Mouse (Mus musculus): Measurements from ENCODE around the gene Pdcl. TPM values are rescaled to one million over a fixed set of nuclear protein-coding genes. Genes with fewer than 3 reads are reported as not detected.

Pdcl gene
- polyA plus RNA-seq, 1 experiment from 2014 or later, result 47.1 TPM

DNA sequence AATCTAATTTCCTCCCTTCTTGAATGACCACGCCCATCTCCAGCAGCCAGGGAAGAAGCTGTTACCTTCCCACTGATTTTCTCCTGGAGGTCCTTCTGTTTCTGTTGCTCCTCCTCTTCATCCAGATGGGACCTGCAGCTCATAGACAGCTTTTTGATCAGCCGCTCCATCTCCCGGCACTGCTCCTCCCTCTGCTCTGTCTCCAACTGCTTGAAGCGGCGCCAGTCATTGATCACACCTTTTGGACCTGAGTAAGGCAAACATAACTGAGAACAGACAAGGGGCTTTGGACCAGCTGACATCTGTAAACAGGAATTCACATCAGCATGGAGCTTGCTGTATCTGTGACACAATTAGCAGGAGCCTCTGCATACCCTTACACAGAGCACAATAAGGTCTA is 3.6 kb downstream of the Pdcl start:
- DNase-seq, result no peak
- Histone ChIP-seq H3K4me1 (ENCODE audit: insufficient read depth) (peaks cover 4% of the 10 kb centered on the region; the same call in 1 of the 2 replicates), H3K36me3 (ENCODE audit: insufficient read depth) (peaks cover 61% of the 10 kb centered on the region), H3K27me3 (ENCODE audit: insufficient read depth, low read length) (no peaks in the 10 kb centered on the region), H3K9me3 (ENCODE audit: low read depth, low read length) (no peaks in the 10 kb centered on the region), H3K4me2 (no peak overlapping the region), H3K27ac (ENCODE audit: low read depth) (no peak overlapping the region), H3K9ac (no peak overlapping the region), H3K4me3 (ENCODE audit: low read depth, low read length) (no peak overlapping the region)
- WGBS, result 94% methylated on average over 5 of the region's 5 CpGs
- no peak for ATAC-seq (ENCODE audit: insufficient read depth)
- TF ChIP-seq CTCF (IDR thresholded peaks at IDR 0.05; ENCODE audit: low read depth), result no peak

- no peaks in the 10 kb centered on the region for H3K27me3 ChIP-seq (ENCODE audit: insufficient read depth, low read length)
- no peak for TF ChIP-seq CTCF (IDR thresholded peaks at IDR 0.05; ENCODE audit: low read depth)
- WGBS, result 82% methylated on average over 7 of the region's 7 CpGs
- H3K9me3 ChIP-seq (ENCODE audit: low read depth, low read length), result no peaks in the 10 kb centered on the region
- H3K9ac ChIP-seq, result no peak overlapping the region
- no peak for DNase-seq
- no peak overlapping the region for H3K4me2 ChIP-seq
- no peaks in the 10 kb centered on the region for H3K4me1 ChIP-seq (ENCODE audit: insufficient read depth)
- no peak overlapping the region for H3K4me3 ChIP-seq (ENCODE audit: low read depth, low read length)
- H3K27ac ChIP-seq (ENCODE audit: low read depth), result no peak overlapping the region
- peaks cover 65% of the 10 kb centered on the region for H3K36me3 ChIP-seq (ENCODE audit: insufficient read depth)
- no peak for ATAC-seq (ENCODE audit: insufficient read depth)
These were observed 7.5 kb downstream of the Pdcl start for GRCm38 (mm10) chr2:37351671-37352070.

- H3K9ac ChIP-seq, result no peak overlapping the region
- no peak for ATAC-seq (ENCODE audit: insufficient read depth)
- no peaks in the 10 kb centered on the region for H3K27me3 ChIP-seq (ENCODE audit: insufficient read depth, low read length)
- H3K4me3 ChIP-seq (ENCODE audit: low read depth, low read length), result no peak overlapping the region
- peak; percentile 82 for DNase-seq
- H3K4me2 ChIP-seq, result no peak overlapping the region
- H3K4me1 ChIP-seq (ENCODE audit: insufficient read depth), result no peaks in the 10 kb centered on the region
- H3K36me3 ChIP-seq (ENCODE audit: insufficient read depth), result no peaks in the 10 kb centered on the region
- no peak overlapping the region for H3K27ac ChIP-seq (ENCODE audit: low read depth)
- WGBS, result 48% methylated on average over 10 of the region's 10 CpGs
- H3K9me3 ChIP-seq (ENCODE audit: low read depth, low read length), result no peaks in the 10 kb centered on the region
- peak; percentile 73 for TF ChIP-seq CTCF (IDR thresholded peaks at IDR 0.05; ENCODE audit: low read depth)
These were observed 20.5 kb downstream of the Pdcl start for GRCm38 (mm10) chr2:37338497-37339187.

DNA sequence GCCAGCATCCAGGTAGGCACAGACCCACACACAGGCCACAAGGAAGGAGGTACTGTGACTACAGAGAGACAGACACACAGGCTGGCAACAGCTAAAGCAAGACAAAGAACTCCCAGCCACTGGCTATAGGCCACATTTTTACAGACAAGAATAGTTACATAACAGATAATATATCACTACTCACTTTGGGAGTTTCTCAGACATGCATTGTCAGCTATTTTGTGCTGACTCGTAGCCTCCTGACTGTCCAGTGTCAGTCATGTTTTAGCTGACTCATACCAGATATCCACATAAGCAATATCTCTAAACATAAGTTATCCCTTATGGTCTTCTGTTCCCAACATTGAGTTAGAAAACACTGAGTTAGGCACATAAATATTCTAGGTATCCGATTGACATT is 25.8 kb downstream of the Pdcl start:
- H3K4me1 ChIP-seq (ENCODE audit: insufficient read depth), result no peaks in the 10 kb centered on the region
- no peaks in the 10 kb centered on the region for H3K27me3 ChIP-seq (ENCODE audit: insufficient read depth, low read length)
- no peak overlapping the region for H3K27ac ChIP-seq (ENCODE audit: low read depth)
- no peaks in the 10 kb centered on the region for H3K36me3 ChIP-seq (ENCODE audit: insufficient read depth)
- WGBS, result 68% methylated on average over 2 of the region's 2 CpGs
- no peak for TF ChIP-seq CTCF (IDR thresholded peaks at IDR 0.05; ENCODE audit: low read depth)
- ATAC-seq (ENCODE audit: insufficient read depth), result no peak
- no peak overlapping the region for H3K4me2 ChIP-seq
- peak; percentile 34 for DNase-seq
- no peak overlapping the region for H3K9ac ChIP-seq
- no peaks in the 10 kb centered on the region for H3K9me3 ChIP-seq (ENCODE audit: low read depth, low read length)
- no peak overlapping the region for H3K4me3 ChIP-seq (ENCODE audit: low read depth, low read length)

DNA sequence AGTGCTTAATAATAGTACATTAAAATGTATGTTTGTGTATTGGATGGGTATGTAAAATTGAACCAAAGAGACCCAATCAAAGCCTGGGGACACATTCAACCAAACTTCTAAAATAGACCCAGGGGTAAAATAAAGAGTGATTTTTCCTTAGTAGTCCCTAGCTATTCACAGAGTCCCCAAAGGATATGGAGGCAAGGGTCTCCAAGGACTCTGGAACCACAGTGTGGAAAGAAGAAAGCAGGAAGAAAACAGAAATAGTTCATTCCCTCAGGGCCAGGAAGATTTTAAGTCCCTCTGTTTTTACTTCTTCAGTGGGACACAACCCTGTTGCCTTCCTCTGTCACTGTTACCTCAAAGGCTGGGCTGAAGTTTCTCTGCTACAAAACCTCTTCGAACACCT is 32.9 kb downstream of the Pdcl start, which contains the start of gene Olfr368:
Olfr368 (plus strand) TSS at position 301 of the 400 bp plus-strand sequence.
- no peaks in the 10 kb centered on the region for H3K4me1 ChIP-seq (ENCODE audit: insufficient read depth)
- H3K4me3 ChIP-seq (ENCODE audit: low read depth, low read length), result no peak within 1 kb of the TSS
- no peaks in the 10 kb centered on the region for H3K27me3 ChIP-seq (ENCODE audit: insufficient read depth, low read length)
- ATAC-seq (ENCODE audit: insufficient read depth) (no peak), DNase-seq (no peak)
- H3K4me2 ChIP-seq, result no peak within 1 kb of the TSS
- TF ChIP-seq CTCF (IDR thresholded peaks at IDR 0.05; ENCODE audit: low read depth), result no peak
- WGBS, result 78% methylated on average over 1 of the region's 1 CpGs
- no peaks in the 10 kb centered on the region for H3K9me3 ChIP-seq (ENCODE audit: low read depth, low read length)
- H3K36me3 ChIP-seq (ENCODE audit: insufficient read depth), result no peaks in the 10 kb centered on the region
- no peak within 1 kb of the TSS for H3K27ac ChIP-seq (ENCODE audit: low read depth)
- no peak within 1 kb of the TSS for H3K9ac ChIP-seq

Other genes with a start within 250 kb of the Pdcl start
- gene Olfr362, start 241.4 kb downstream of the Pdcl start, polyA plus RNA-seq (2014; fragmentation: Nextera tagmentation; extraction: Ambion mirVana), result not detected in 2 replicates
- gene Olfr364-ps1, start 220.0 kb downstream of the Pdcl start, polyA plus RNA-seq (2014; fragmentation: Nextera tagmentation; extraction: Ambion mirVana), result not detected in 2 replicates
- not detected in 2 replicates for gene Olfr365, start 171.1 kb downstream of the Pdcl start, polyA plus RNA-seq (2014; fragmentation: Nextera tagmentation; extraction: Ambion mirVana)
- gene Olfr366, start 147.8 kb downstream of the Pdcl start, polyA plus RNA-seq (2014; fragmentation: Nextera tagmentation; extraction: Ambion mirVana), result not detected in 2 replicates
- not detected in 2 replicates for gene Olfr368, start 32.8 kb downstream of the Pdcl start, polyA plus RNA-seq (2014; fragmentation: Nextera tagmentation; extraction: Ambion mirVana)
- 16.7 and 16.9 TPM in 2 replicates for gene Rc3h2, start 63.6 kb upstream of the Pdcl start, polyA plus RNA-seq (2014; fragmentation: Nextera tagmentation; extraction: Ambion mirVana)
- gene Zbtb26, start 83.8 kb upstream of the Pdcl start, polyA plus RNA-seq (2014; fragmentation: Nextera tagmentation; extraction: Ambion mirVana), result 8.7 and 9.1 TPM in 2 replicates
- gene Zbtb6, start 83.8 kb upstream of the Pdcl start, polyA plus RNA-seq (2014; fragmentation: Nextera tagmentation; extraction: Ambion mirVana), result 4.0 and 4.3 TPM in 2 replicates
- gene Rabgap1, start 83.9 kb upstream of the Pdcl start, polyA plus RNA-seq (2014; fragmentation: Nextera tagmentation; extraction: Ambion mirVana), result 50.6 and 52.8 TPM in 2 replicates
- 2.5 and 2.9 TPM in 2 replicates for gene Gpr21, start 157.0 kb upstream of the Pdcl start, polyA plus RNA-seq (2014; fragmentation: Nextera tagmentation; extraction: Ambion mirVana)